Mouse (Mus musculus) lung, adult 2 months (tissue): ENCODE measurements around the gene Rpap3.

Experiments used
- CTCF ChIP-seq: fragments of 200-500 bp; IDR thresholded peaks from 2 replicates; pipeline ENCODE4 v1.5.1; 2011; ENCODE audit warnings: mild to moderate bottlenecking, low read length, control low read depth; ENCODE audit not compliant: insufficient read depth
- POLR2A ChIP-seq: fragments of 200-500 bp; IDR thresholded peaks from 2 replicates; pipeline ENCODE4 v1.6.1; 2011; ENCODE audit warnings: low read depth, mild to moderate bottlenecking, control low read depth, low read length, borderline replicate concordance; ENCODE audit errors: extremely low read depth

GRCm38 (mm10) chr15:97740283-97740732, 34.7 kb upstream of the Rpap3 start:
- TF ChIP-seq CTCF (no peak), POLR2A (no peak)
